Mouse (Mus musculus): ENCODE results near the gene Echs1.

The Echs1 gene

GRCm38 (mm10) chr7:140120484-140120883 is 4.2 kb upstream of the Echs1 start:
- in situ Hi-C loops (cut with MboI; ENCODE audit: low sequenced_read_pairs) = no loop called here

GRCm38 (mm10) chr7:140115583-140116328 is 520 bp downstream of the Echs1 start, which contains the start of gene Paox:
Gene Paox, plus strand, starts transcription at chr7:140115799.
- in situ Hi-C loops (cut with MboI; ENCODE audit: low sequenced_read_pairs) = no loop called here

DNA sequence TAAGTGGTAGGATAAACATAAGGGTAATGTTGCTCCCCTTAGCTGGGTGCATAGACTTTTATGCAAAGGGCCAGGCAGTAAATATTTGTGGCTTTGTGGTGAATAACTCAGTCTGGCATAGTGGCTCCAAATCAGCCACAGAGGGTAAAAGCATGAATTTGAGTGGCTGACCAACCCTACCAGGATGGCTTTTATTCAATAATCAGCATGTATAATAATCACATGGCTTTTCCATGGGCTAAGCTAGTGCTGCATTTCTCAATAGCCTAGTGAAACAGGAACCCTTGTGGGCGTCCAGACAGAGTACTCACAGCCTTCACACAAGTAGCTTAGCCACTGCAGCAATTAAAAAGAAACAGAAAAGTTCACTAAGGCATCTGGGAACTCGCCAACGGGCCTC is 4.3 kb downstream of the Echs1 start:
- in situ Hi-C loops (cut with MboI; ENCODE audit: low sequenced_read_pairs) = no loop called here

DNA sequence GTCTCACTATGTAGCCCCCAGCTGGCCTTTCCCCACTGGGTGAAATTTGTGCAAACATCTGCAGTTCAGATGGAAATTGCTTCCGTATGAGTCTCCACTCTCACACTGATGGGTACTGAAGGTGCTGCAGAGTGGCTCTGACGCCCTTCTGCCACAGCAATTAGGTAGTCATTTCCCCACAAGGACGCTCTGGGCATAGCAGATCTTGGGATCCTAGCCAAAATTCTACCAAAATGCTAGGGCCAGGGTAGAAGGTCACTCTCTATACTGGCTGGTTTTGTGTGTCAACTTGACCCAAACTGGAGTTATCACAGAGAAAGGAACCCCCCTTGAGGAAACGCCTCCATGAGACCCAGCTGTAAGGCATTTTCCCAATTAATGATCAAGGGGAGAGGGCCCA is 12.3 kb downstream of the Echs1 start:
- in situ Hi-C loops (cut with MboI; ENCODE audit: low sequenced_read_pairs) = no loop called here

DNA sequence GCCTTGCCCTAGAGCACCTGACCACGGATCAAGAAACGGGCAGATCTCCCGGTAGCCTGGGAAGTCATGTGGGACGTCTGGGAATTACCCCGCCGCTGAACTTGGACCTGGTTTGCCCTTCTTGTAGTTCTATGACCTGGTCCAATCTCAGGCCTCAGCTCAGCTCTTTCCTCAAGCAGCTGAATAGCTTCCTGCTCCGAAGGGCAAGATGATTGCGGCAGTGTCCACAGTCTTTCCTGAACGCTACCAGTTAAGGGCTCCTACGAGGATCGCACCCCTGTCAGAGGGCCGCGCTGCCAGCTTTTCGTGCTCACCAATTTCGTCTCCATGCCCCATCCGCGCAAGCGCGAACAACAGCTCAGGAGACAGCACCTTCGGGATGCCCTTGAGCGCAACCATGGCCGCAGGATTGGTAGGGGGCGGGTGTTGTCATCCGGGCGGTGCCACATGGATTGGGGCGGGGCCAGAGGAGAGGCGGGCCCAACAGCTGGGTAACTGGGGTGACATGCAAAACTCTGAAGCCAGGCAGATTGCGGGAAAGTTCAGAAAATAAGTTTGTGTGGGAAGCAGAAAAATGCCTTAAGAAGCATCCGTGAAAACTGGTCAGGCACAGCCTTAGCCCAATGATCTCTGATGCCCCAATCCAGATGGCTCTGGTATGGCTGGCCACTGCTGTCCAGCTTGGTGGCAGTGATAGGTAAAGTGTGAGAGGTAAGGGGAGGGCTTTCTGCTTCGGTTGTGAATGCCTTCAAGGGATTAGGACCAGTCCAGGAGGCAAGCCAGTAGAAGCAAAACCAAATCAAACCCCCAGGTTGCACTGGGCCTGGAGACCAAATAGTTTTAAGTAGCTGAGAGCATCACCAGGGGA is 14.0 kb downstream of the Echs1 start, which contains the start of gene Fuom:
Fuom (minus strand) TSS at position 449 of the 868 bp plus-strand sequence.
- in situ Hi-C loops (cut with MboI; ENCODE audit: low sequenced_read_pairs) = no loop called here

GRCm38 (mm10) chr7:140101498-140101897 is 14.8 kb downstream of the Echs1 start:
- in situ Hi-C loops (cut with MboI; ENCODE audit: low sequenced_read_pairs) = no loop called here

DNA sequence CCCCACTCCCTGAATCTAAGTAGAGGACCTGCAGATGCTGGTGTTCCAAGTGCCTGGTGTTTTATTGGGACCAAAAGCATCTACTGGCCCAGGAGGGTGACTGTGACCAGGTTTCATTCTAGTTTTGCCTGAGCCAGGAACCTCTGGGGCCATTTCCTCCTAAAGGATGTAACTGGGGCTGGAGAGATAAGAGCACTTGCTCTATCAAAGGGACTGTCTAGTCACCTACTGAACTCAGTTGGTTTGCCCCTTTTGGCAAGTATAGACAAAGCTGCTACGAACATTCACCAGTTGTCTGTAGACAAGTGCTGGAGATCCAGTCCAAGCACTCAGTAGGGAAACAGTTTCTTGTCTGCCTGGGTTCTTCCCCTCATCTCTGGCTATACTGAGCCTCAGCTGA is 17.8 kb downstream of the Echs1 start:
- in situ Hi-C loops (cut with MboI; ENCODE audit: low sequenced_read_pairs) = no loop called here

GRCm38 (mm10) chr7:140096055-140096454 is 20.2 kb downstream of the Echs1 start:
- in situ Hi-C loops (cut with MboI; ENCODE audit: low sequenced_read_pairs) = no loop called here

GRCm38 (mm10) chr7:140095556-140095955 is 20.7 kb downstream of the Echs1 start:
- in situ Hi-C loops (cut with MboI; ENCODE audit: low sequenced_read_pairs) = no loop called here

- in situ Hi-C loops (cut with MboI; ENCODE audit: low sequenced_read_pairs) = no loop called here
These were observed 21.3 kb downstream of the Echs1 start for GRCm38 (mm10) chr7:140094954-140095353.

GRCm38 (mm10) chr7:140092924-140093528 is 23.2 kb downstream of the Echs1 start, which contains the start of gene Prap1:
Gene Prap1, plus strand, starts transcription at chr7:140093395.
- in situ Hi-C loops (cut with MboI; ENCODE audit: low sequenced_read_pairs) = no loop called here

DNA sequence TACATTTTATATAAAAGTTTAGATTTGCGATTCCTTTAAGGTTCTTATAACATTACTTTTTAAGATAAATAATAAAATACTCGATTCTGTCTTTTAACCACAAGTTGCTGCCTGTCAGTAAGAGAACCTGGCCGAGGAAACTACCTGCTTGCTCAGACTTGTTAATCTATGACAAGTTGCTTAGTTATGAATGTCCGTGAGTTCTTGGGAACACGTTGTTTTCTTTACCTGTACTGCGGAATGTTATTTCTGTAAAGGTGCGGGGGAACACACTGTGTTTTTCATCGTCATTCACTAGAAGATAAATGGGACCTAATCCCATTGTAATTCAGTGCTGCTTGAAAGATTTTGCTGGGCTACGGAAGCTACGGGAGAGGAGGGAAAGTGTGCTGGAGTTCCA is 25.7 kb downstream of the Echs1 start:
- in situ Hi-C loops (cut with MboI; ENCODE audit: low sequenced_read_pairs) = no loop called here

GRCm38 (mm10) chr7:140082242-140082678 is 34.0 kb downstream of the Echs1 start, which contains the start of gene Caly:
Gene Caly, minus strand, starts transcription at chr7:140082548.
- in situ Hi-C loops (cut with MboI; ENCODE audit: low sequenced_read_pairs) = loop anchor here (5.0 kb wide), 1 partner anchor 60 kb away; no protein-coding TSS in a partner anchor

- in situ Hi-C loops (cut with MboI; ENCODE audit: low sequenced_read_pairs) = loop anchor here (5.0 kb wide), 1 partner anchor 61 kb away; no protein-coding TSS in a partner anchor
These were observed 34.7 kb downstream of the Echs1 start for GRCm38 (mm10) chr7:140081408-140082241.

DNA sequence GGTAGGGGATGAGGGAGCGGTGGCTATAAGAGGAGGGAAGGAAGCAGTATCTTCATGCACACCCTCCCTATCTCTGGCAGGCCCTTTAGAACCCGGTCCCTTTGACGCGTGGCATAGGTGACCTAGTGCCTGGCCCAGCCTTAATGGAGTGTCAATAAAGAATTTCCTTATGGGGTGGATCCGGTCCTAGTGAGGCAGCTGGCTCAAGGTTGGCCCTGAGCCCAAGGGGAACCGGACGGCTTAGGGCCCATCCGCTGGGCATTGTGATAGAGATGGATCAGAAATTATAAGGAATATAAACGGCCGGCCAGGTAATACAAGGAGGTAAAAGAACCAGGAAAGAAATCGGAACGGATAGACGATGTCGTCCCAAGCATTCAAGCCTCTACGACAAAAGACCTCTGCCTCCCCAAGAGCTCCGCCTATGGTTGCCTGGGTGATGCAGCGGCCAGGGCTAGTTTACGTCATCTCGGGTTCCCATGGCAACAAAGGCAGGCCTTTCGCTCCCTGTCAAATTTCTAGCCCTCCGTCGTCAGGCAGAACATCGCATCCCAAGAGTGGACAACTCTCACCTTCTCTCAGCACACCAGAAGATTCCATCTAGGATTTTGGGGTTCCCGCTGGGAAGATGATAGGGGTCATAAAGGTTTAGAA is 35.6 kb downstream of the Echs1 start:
- in situ Hi-C loops (cut with MboI; ENCODE audit: low sequenced_read_pairs) = loop anchor here (5.0 kb wide), 1 partner anchor 62 kb away; no protein-coding TSS in a partner anchor

GRCm38 (mm10) chr7:140078711-140079110 is 37.6 kb downstream of the Echs1 start:
- in situ Hi-C loops (cut with MboI; ENCODE audit: low sequenced_read_pairs) = no loop called here

DNA sequence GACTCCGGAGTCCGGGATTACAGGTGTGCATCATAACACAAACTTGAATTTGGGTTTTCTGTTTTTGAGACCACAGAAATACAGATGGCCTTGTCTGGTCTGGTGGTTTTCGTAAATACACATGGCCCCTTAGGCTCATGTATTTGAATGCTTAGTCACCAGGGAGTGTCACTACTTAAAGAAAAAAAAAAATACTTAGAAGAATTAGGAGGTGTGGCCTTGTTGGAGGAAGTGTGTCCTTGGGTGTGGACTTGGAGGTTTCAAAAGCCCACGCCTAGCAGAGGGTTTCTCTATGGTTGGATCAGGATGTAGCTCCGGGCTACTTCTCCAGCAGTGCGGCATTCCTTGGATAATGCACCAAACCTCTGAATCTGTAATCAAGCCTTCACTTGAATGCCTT is 38.6 kb downstream of the Echs1 start:
- in situ Hi-C loops (cut with MboI; ENCODE audit: low sequenced_read_pairs) = no loop called here

DNA sequence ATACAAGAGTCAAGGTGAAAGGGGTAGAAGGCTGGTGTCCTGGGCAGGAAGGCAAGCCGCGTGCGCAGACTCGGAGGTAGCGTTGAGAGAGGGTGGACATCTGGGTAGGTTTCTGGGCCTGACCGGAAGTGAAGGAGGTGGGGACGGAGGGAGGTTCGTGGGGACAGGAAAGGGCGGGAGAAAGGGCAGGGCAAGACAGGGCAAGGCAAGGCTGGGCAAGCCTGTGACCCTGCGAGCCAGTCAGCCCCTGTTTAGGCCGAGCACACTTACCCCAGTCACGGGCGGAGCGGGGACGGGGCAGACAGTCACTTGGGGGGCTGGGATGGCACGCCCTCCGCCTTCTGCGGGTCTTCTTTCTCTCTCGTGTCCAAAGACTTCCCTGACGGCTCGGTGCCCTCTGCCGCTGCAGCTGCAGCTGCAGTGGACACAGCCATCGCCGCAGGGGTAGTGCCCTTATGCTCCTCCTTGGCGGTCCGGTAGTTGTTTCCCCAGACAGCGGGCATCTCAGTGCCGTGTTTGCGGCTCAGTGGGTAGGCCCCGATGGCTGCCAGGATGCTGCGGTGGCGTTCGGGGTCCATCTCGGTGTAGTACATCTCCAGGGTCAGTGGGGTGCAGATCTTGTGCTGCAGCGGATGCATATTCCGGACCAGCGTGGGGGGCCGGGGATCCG is 46.1 kb downstream of the Echs1 start:
- in situ Hi-C loops (cut with MboI; ENCODE audit: low sequenced_read_pairs) = no loop called here

GRCm38 (mm10) chr7:140067397-140067796 is 48.9 kb downstream of the Echs1 start:
- in situ Hi-C loops (cut with MboI; ENCODE audit: low sequenced_read_pairs) = loop anchor here (10.0 kb wide), 1 partner anchor 163 kb away; no protein-coding TSS in a partner anchor
